Mouse (Mus musculus) ES-Bruce4 (cell line): ENCODE results near the gene Rgs3.

ENCODE experiments used
- CTCF ChIP-seq: IDR thresholded peaks from one replicate; pipeline ENCODE4 v1.8.1; 2011; ENCODE audit warnings: low read depth, low read length
- EP300 ChIP-seq: IDR thresholded peaks from 2 replicates; pipeline ENCODE4 v1.6.1; 2011; ENCODE audit warnings: low read depth, low read length; ENCODE audit not compliant: insufficient read depth
- POLR2A ChIP-seq: IDR thresholded peaks from one replicate; pipeline ENCODE4 v1.8.1; 2011; ENCODE audit warnings: low read length; ENCODE audit not compliant: insufficient read depth

DNA sequence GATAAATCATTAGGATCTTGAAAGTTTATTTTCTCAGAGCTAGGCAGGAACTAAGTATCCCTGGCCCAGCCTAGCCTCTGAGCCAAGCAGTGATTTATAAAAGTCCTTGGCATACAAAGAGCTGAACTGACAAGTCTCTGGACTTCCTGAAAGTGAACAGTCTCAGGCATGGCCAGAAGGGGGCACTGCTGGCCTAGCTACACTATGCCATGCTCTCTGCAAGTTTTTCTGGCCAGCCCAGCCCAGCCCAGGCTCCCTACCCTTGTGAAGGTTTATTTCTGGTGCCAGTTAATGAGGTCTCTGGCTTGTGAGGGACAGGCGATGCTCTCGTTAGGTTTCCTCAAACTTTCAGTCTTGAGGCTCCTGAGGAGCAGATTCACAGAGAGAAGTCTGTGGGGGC, 137.8 kb downstream of the Rgs3 start:
- TF ChIP-seq CTCF (peak; percentile 85), POLR2A (no peak), EP300 (no peak)
